Mouse (Mus musculus): ENCODE measurements around the gene Lyl1. TPM values are rescaled to one million over a fixed set of nuclear protein-coding genes. Genes with fewer than 3 reads are reported as not detected.
A peak's percentile ranks its signal among the peaks of the same experiment; 100 is the strongest.

Lyl1 gene
- polyA plus RNA-seq, 1 experiment from 2014 or later = 45.6 TPM

GRCm38 (mm10) chr8:84745032-84745925 is 44.0 kb downstream of the Lyl1 start:
- Histone ChIP-seq H3K4me2 (ENCODE audit: low read depth, low read length) (no peak overlapping the region), H3K4me3 (ENCODE audit: low read depth, low read length) (no peak overlapping the region), H3K36me3 (ENCODE audit: control insufficient read depth, insufficient read depth) (no peaks in the 10 kb centered on the region), H3K4me1 (ENCODE audit: control insufficient read depth, low read depth, low read length) (peaks cover 31% of the 10 kb centered on the region), H3K27me3 (ENCODE audit: control insufficient read depth, insufficient read depth, low read depth, low read length) (peaks cover 9% of the 10 kb centered on the region), H3K9ac (ENCODE audit: low read depth, low read length) (no peak overlapping the region), H3K27ac (ENCODE audit: low read length) (no peak overlapping the region), H3K9me3 (replicated peaks; ENCODE audit: control insufficient read depth, low read length) (no peaks in the 10 kb centered on the region)
- ATAC-seq (ENCODE audit: low read depth) = peak; percentile 62
- 17% methylated on average over 17 of the region's 17 CpGs for WGBS (ENCODE audit: insufficient replicate concordance)

- Histone ChIP-seq H3K9ac (ENCODE audit: low read depth, low read length) (no peak overlapping the region), H3K9me3 (replicated peaks; ENCODE audit: control insufficient read depth, low read length) (no peaks in the 10 kb centered on the region), H3K4me3 (ENCODE audit: low read depth, low read length) (no peak overlapping the region), H3K27me3 (ENCODE audit: control insufficient read depth, insufficient read depth, low read depth, low read length) (no peaks in the 10 kb centered on the region; the same call in 1 of the 2 replicates), H3K4me1 (ENCODE audit: control insufficient read depth, low read depth, low read length) (peaks cover 7% of the 10 kb centered on the region), H3K27ac (ENCODE audit: low read length) (no peak overlapping the region), H3K36me3 (ENCODE audit: control insufficient read depth, insufficient read depth) (no peaks in the 10 kb centered on the region), H3K4me2 (ENCODE audit: low read depth, low read length) (no peak overlapping the region)
- WGBS (ENCODE audit: insufficient replicate concordance) = 78% methylated on average over 16 of the region's 16 CpGs
- no peak for ATAC-seq (ENCODE audit: low read depth)
Measured at GRCm38 (mm10) chr8:84749519-84749918, 48.3 kb downstream of the Lyl1 start.

DNA sequence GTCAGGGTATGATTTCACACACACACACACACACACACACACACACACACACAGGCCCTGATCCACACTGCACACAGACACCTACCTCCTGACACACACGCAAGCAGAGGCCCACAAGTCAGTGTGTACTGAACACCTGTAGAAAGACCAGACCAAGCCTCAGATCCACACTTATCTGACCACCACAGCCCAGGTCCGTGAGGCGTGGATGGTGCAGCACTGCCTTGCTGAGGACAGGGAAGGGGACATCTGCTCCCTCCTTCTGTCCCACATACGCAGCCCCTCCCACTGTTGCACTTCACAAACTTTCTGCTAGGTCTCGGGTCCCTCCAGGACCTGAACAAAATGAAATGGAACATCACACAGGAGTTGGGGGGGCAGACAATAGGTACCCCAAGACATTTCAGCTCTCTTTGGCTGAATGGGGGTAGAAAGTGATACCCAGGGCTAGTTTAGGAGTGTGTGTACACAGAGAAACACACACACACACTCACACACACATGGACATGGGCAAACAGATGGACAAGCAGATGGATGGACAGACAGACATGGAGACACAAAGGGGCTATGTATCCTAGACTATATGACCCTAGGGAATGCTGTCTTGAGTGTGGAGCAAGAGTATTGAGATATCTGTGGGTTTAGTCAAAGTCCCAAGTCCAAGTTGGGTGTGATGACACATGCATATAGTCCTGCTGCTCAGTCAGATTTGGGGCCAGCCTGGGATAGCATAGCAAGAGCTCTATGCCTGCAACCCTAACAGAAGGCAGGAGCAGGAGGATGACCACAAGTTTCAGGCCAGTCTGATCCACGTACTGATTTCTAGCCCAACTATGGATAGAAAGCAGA is 51.7 kb downstream of the Lyl1 start:
- Histone ChIP-seq H3K36me3 (ENCODE audit: control insufficient read depth, insufficient read depth) (no peaks in the 10 kb centered on the region), H3K9ac (ENCODE audit: low read depth, low read length) (no peak overlapping the region), H3K27ac (ENCODE audit: low read length) (no peak overlapping the region), H3K4me3 (ENCODE audit: low read depth, low read length) (no peak overlapping the region), H3K27me3 (ENCODE audit: control insufficient read depth, insufficient read depth, low read depth, low read length) (no peaks in the 10 kb centered on the region; the same call in 1 of the 2 replicates), H3K4me1 (ENCODE audit: control insufficient read depth, low read depth, low read length) (no peaks in the 10 kb centered on the region), H3K9me3 (replicated peaks; ENCODE audit: control insufficient read depth, low read length) (no peaks in the 10 kb centered on the region), H3K4me2 (ENCODE audit: low read depth, low read length) (no peak overlapping the region)
- peak; percentile 27; the same call in 1 of the 2 replicates for ATAC-seq (ENCODE audit: low read depth)
- WGBS (ENCODE audit: insufficient replicate concordance) = 50% methylated on average over 6 of the region's 6 CpGs

Other genes with a start within 250 kb of the Lyl1 start
- gene Ier2, start 38.6 kb upstream of the Lyl1 start, polyA plus RNA-seq (2015; fragmentation: Nextera tagmentation; extraction: Ambion mirVana) = 17.3 and 20.3 TPM in 2 replicates
- gene Trmt1, start 15.2 kb upstream of the Lyl1 start, polyA plus RNA-seq (2015; fragmentation: Nextera tagmentation; extraction: Ambion mirVana) = 27.3 and 27.7 TPM in 2 replicates
- gene Nacc1, start 13.6 kb upstream of the Lyl1 start, polyA plus RNA-seq (2015; fragmentation: Nextera tagmentation; extraction: Ambion mirVana) = 5.4 and 6.3 TPM in 2 replicates
- gene G430095P16Rik, start 21.6 kb downstream of the Lyl1 start, polyA plus RNA-seq (2015; fragmentation: Nextera tagmentation; extraction: Ambion mirVana) = 7.0 and 7.8 TPM in 2 replicates
- gene Nfix, start 98.9 kb downstream of the Lyl1 start, polyA plus RNA-seq (2015; fragmentation: Nextera tagmentation; extraction: Ambion mirVana) = 2.0 and 2.4 TPM in 2 replicates
- 2.5 and 3.0 TPM in 2 replicates for gene Dand5, start 121.4 kb downstream of the Lyl1 start, polyA plus RNA-seq (2015; fragmentation: Nextera tagmentation; extraction: Ambion mirVana)
- gene Gadd45gip1, start 130.1 kb downstream of the Lyl1 start, polyA plus RNA-seq (2015; fragmentation: Nextera tagmentation; extraction: Ambion mirVana) = 41.5 and 41.9 TPM in 2 replicates
- 294 and 307 TPM in 2 replicates for gene Rad23a, start 139.2 kb downstream of the Lyl1 start, polyA plus RNA-seq (2015; fragmentation: Nextera tagmentation; extraction: Ambion mirVana)
- 473 and 480 TPM in 2 replicates for gene Calr, start 145.5 kb downstream of the Lyl1 start, polyA plus RNA-seq (2015; fragmentation: Nextera tagmentation; extraction: Ambion mirVana)
- 52.7 and 53.1 TPM in 2 replicates for gene Farsa, start 155.5 kb downstream of the Lyl1 start, polyA plus RNA-seq (2015; fragmentation: Nextera tagmentation; extraction: Ambion mirVana)
- 41.2 and 47.8 TPM in 2 replicates for gene Syce2, start 170.7 kb downstream of the Lyl1 start, polyA plus RNA-seq (2015; fragmentation: Nextera tagmentation; extraction: Ambion mirVana)
- gene Gcdh, start 192.5 kb downstream of the Lyl1 start, polyA plus RNA-seq (2015; fragmentation: Nextera tagmentation; extraction: Ambion mirVana) = 65.7 and 73.0 TPM in 2 replicates
- 394 and 409 TPM in 2 replicates for gene Klf1, start 200.5 kb downstream of the Lyl1 start, polyA plus RNA-seq (2015; fragmentation: Nextera tagmentation; extraction: Ambion mirVana)
- gene Dnase2a, start 207.1 kb downstream of the Lyl1 start, polyA plus RNA-seq (2015; fragmentation: Nextera tagmentation; extraction: Ambion mirVana) = 12.5 and 13.6 TPM in 2 replicates
- 0.09 and 0.15 TPM in 2 replicates for gene Mast1, start 235.9 kb downstream of the Lyl1 start, polyA plus RNA-seq (2015; fragmentation: Nextera tagmentation; extraction: Ambion mirVana)
- 0.20 and 0.44 TPM in 2 replicates for gene Rtbdn, start 245.5 kb downstream of the Lyl1 start, polyA plus RNA-seq (2015; fragmentation: Nextera tagmentation; extraction: Ambion mirVana)